Mouse (Mus musculus) megakaryocyte progenitor cell, adult 5-6 weeks (primary cell): ENCODE data around the gene Gm17402. TPM values are rescaled to one million over a fixed set of nuclear protein-coding genes. Genes with fewer than 3 reads are reported as not detected.
A peak's percentile ranks its signal among the peaks of the same experiment; 100 is the strongest.

Experiments used
- ATAC-seq: replicated peaks from 2 replicates; pipeline ENCODE4 v1.8.0; 2016; ENCODE audit warnings: mild to moderate bottlenecking, moderate TSS enrichment, inconsistent platforms; ENCODE audit not compliant: poor library complexity
- total RNA-seq, 2 experiments: library from RNA; stranded (forward) in 1 of 2; stranded (reverse) in 1 of 2; fragments of 157-497, 149-512 nt in 1 of 2; fragments of 200-1000 nt in 1 of 2; gene quantifications; 2 replicates each; pipeline versions ENCODE4 v1.2.3 to v1.2.4; 2015 to 2017

Gene Gm17402
- total RNA-seq (2015): not detected in 2 replicates
- total RNA-seq (2017): not detected in 2 replicates

- ATAC-seq: no peak
Observed at GRCm38 (mm10) chr3:67375063-67375462, at the start of gene Gm17402. Gene Gm17402, minus strand, starts transcription at chr3:67375163.

- ATAC-seq: no peak
Observed at GRCm38 (mm10) chr3:67378215-67378614, 3.3 kb upstream of the Gm17402 start.

GRCm38 (mm10) chr3:67374360-67374778, 594 bp downstream of the Gm17402 start:
- no peak for ATAC-seq

- ATAC-seq: peak; percentile 100
Observed at GRCm38 (mm10) chr3:67373872-67374271, 1.1 kb downstream of the Gm17402 start, which contains the start of gene Mlf1. Gene Mlf1, plus strand, starts transcription at chr3:67374097.

GRCm38 (mm10) chr3:67372781-67373180, 2.2 kb downstream of the Gm17402 start:
- ATAC-seq: no peak

- no peak for ATAC-seq
Observed at GRCm38 (mm10) chr3:67372194-67372593, 2.8 kb downstream of the Gm17402 start.

- no peak for ATAC-seq
Observed at GRCm38 (mm10) chr3:67369407-67370079, 5.4 kb downstream of the Gm17402 start.

GRCm38 (mm10) chr3:67367481-67367880, 7.5 kb downstream of the Gm17402 start:
- ATAC-seq: no peak

- ATAC-seq: no peak
Observed at GRCm38 (mm10) chr3:67366087-67366892, 8.7 kb downstream of the Gm17402 start.

- no peak for ATAC-seq
Observed at GRCm38 (mm10) chr3:67358376-67358775, 16.6 kb downstream of the Gm17402 start.

GRCm38 (mm10) chr3:67352763-67353149, 22.2 kb downstream of the Gm17402 start:
- no peak for ATAC-seq

- ATAC-seq: peak; percentile 85
Observed at GRCm38 (mm10) chr3:67352128-67352762, 22.7 kb downstream of the Gm17402 start.

GRCm38 (mm10) chr3:67351406-67352127, 23.4 kb downstream of the Gm17402 start:
- no peak for ATAC-seq

GRCm38 (mm10) chr3:67346674-67347073, 28.3 kb downstream of the Gm17402 start:
- no peak for ATAC-seq

GRCm38 (mm10) chr3:67344599-67344998, 30.4 kb downstream of the Gm17402 start:
- peak; percentile 97 for ATAC-seq

- 0 out of 2 replicates have a peak, but pooled peaks have one; percentile 42 for ATAC-seq
Observed at GRCm38 (mm10) chr3:67343004-67343662, 31.8 kb downstream of the Gm17402 start.

- no peak for ATAC-seq
Observed at GRCm38 (mm10) chr3:67340921-67341320, 34.0 kb downstream of the Gm17402 start.

- peak; percentile 26; the same call in 1 of the 2 replicates for ATAC-seq
Observed at GRCm38 (mm10) chr3:67339558-67339957, 35.4 kb downstream of the Gm17402 start.

- ATAC-seq: no peak
Observed at GRCm38 (mm10) chr3:67322422-67322821, 52.5 kb downstream of the Gm17402 start.
